Comparison of ENCODE assay signal across 8 mouse cellular contexts in the genomic region with DNA sequence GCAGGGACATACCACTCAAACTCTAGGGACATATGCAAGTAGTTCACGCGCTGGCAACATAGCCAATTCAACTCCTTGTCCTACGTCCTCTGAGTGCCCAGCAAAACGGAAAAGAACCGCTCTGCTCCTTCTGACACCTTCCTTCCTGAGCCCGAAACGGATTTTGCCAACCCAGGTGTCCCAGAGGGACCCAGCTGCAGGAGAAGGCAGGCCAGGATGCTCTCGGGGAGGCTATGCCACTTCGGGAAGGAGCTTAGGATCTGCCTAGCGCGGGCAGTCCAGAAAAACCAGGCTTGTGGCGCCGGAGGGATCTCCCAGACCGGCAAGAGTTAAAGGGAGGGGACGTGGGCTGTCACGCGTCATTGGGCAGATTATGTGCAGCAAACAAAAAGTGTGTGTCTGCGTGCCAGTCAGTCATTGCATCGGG. TPM values are rescaled to one million over a fixed set of nuclear protein-coding genes. Genes with fewer than 3 reads are reported as not detected.
DNase-seq lines count a peak whose midpoint lies in the region; TF ChIP-seq lines count a peak whose summit lies in the region.

No protein-coding gene starts in this region.

- no peaks in the 10 kb centered on the region for H3K9me3 ChIP-seq in forebrain, embryonic 10.5 days

- H3K27ac ChIP-seq in gastrocnemius, adult 2 months: 0 out of 2 replicates have a peak overlapping the region, but pooled peaks have one; percentile 12
- 0 out of 2 replicates have a peak overlapping the region, but pooled peaks have one; percentile 30 for H3K27ac ChIP-seq in forebrain, embryonic 10.5 days

- H3K36me3 ChIP-seq in forebrain, embryonic 10.5 days (replicated peaks): no peaks in the 10 kb centered on the region

- peaks cover 56% of the 10 kb centered on the region for H3K4me1 ChIP-seq in forebrain, embryonic 10.5 days

- TF ChIP-seq CTCF in gastrocnemius, adult 2 months (IDR thresholded peaks at IDR 0.05): no peak

- peaks cover 100% of the 10 kb centered on the region for H3K27me3 ChIP-seq in forebrain, embryonic 10.5 days (ENCODE audit: poor library complexity, severe bottlenecking)

- peak overlapping the region; percentile 66 for H3K4me3 ChIP-seq in gastrocnemius, adult 2 months
- H3K4me3 ChIP-seq in forebrain, embryonic 10.5 days: peak overlapping the region; percentile 46

- WGBS in forebrain, embryonic 10.5 days: 0% methylated on average over 19 of the region's 19 CpGs

- DNase-seq in gastrocnemius, adult 2 months: peak; percentile 43
- DNase-seq in gastrocnemius, adult 18-20 months (ENCODE audit: low spot score): no peak
- peak; percentile 17 for DNase-seq in ES-CJ7 (ENCODE audit: low read depth, low spot score)
- DNase-seq in forebrain, embryonic 10.5 days (ENCODE audit: extremely low spot score, low spot score): peak; percentile 72
- DNase-seq in left cerebral cortex, postnatal 4 days: peak; percentile 91
- DNase-seq in right cerebral cortex, adult 2 months (ENCODE audit: low spot score in 2 of 2): peak; percentile 75
- no peak for DNase-seq in c-Kit-positive CD71-positive TER-119-positive erythroid progenitor cells, embryonic 14.5 days (ENCODE audit: low spot score)
- DNase-seq in thymus, postnatal 0 days (ENCODE audit: low spot score): no peak

- intact Hi-C loops in gastrocnemius, adult 2 months (cut with DNase I): loop anchor here (10.0 kb wide), 1 partner anchor 1056 kb away; no protein-coding TSS in a partner anchor
- intact Hi-C loops in left cerebral cortex, postnatal 4 days (cut with DNase I): loop anchor here (10.0 kb wide), 3 partner anchors 536 to 1056 kb away; no protein-coding TSS in a partner anchor

RNA-seq across cellular contexts. Expression of a gene that starts 13.5 kb away (rescaled TPM):
- 1 to 10 TPM in 1 of 2 experiments, under 1 TPM in 1; 0.73 to 1.4 TPM for total RNA-seq in gastrocnemius, adult 2 months (2021)
- 1 to 10 TPM in 1 of 2 experiments, under 1 TPM in 1; 0.55 to 1.2 TPM for total RNA-seq in gastrocnemius, adult 18-20 months (2021)
- polyA plus RNA-seq in forebrain, embryonic 10.5 days (2016; fragmentation: Nextera tagmentation; extraction: Ambion mirVana): 0.05 TPM in 2 replicates
- 10 to 100 TPM; 60.6 to 64.9 TPM for total RNA-seq in left cerebral cortex, postnatal 4 days (2021)
- polyA plus RNA-seq in thymus, postnatal 0 days (2015; fragmentation: Nextera tagmentation; extraction: Ambion mirVana): not detected in 2 replicates

Comparison
In these comparisons a context has a peak if more than half of its experiments do, and no peak if none do; other contexts are left out.
1. DNase-seq: peak in gastrocnemius, adult 2 months (single experiment), ES-CJ7 (single experiment), forebrain, embryonic 10.5 days (single experiment), left cerebral cortex, postnatal 4 days (single experiment) and right cerebral cortex, adult 2 months (2 of 2); none in gastrocnemius, adult 18-20 months (single experiment), c-Kit-positive CD71-positive TER-119-positive erythroid progenitor cells, embryonic 14.5 days (single experiment) and thymus, postnatal 0 days (single experiment).
2. RNA of a gene that starts 13.5 kb away (total RNA-seq): 60.6 to 64.9 TPM in left cerebral cortex, postnatal 4 days; 0.73 to 1.4 TPM in gastrocnemius, adult 2 months and 0.55 to 1.2 TPM in gastrocnemius, adult 18-20 months; every median in the first group is over 10 times any median in the second.